ENCODE assay signal across 19 mouse cellular contexts in the genomic region with DNA sequence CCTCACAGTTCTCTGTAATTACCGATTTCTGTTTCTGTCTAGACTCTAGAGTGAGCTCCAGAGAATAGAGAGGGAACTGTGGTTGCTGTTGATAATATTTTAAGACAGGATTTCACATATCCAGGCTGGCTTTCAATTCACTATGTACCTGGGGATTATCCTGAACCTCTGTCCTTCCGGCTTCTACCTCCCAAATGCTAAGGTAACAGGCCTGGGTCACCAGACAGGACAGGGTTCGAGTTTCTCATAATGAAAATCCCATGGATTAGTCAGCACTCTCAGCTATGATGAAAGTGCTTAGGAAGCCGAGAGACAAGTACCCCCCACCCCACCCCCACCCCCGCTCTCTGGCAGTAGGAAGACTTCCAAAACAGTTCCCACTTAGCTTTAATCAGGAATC. TPM values are rescaled to one million over a fixed set of nuclear protein-coding genes. Genes with fewer than 3 reads are reported as not detected.
DNase-seq lines count a peak whose midpoint lies in the region; ATAC-seq and TF ChIP-seq lines count a peak whose summit lies in the region.
"Had no signal": no experiment of that assay in that cellular context is flagged by ENCODE, and none has a peak within 500 bp of the region (broad histone marks: within the 10 kb centered on the region; RNA-seq: fewer than 3 reads in every experiment).

No protein-coding gene starts in this region.

- peak overlapping the region; percentile 71 for H3K27ac ChIP-seq in lung, embryonic 14.5 days (ENCODE audit: low read depth)
- no peak overlapping the region for H3K27ac ChIP-seq in embryonic facial prominence, embryonic 11.5 days (replicated peaks; ENCODE audit: low read depth, low read length)
- peak overlapping the region; percentile 77 for H3K27ac ChIP-seq in limb, embryonic 10.5 days
- no peak overlapping the region for H3K27ac ChIP-seq in midbrain, embryonic 10.5 days (replicated peaks)
- H3K27ac ChIP-seq: heart, adult 2 months; hindbrain, embryonic 10.5 days; hindbrain, embryonic 14.5 days had no signal

- no peak for ATAC-seq in lung, embryonic 14.5 days (ENCODE audit: insufficient read depth)
- ATAC-seq in embryonic facial prominence, embryonic 11.5 days (replicated peaks; ENCODE audit: insufficient number of reproducible peaks, low FRiP score, low TSS enrichment, low read depth) = no peak
- ATAC-seq: activated CD4-positive, CD25-positive, alpha-beta regulatory T cell, adult 4 months; forebrain, embryonic 14.5 days; Patski had no signal

- no peak overlapping the region for H3K4me3 ChIP-seq in lung, embryonic 14.5 days (ENCODE audit: low read depth, low read length)
- no peak overlapping the region for H3K4me3 ChIP-seq in lung, adult 2 months (replicated peaks; ENCODE audit: extremely low read depth, low read depth, low read length)
- H3K4me3 ChIP-seq in embryonic facial prominence, embryonic 11.5 days (ENCODE audit: low read depth, low read length) = no peak overlapping the region
- H3K4me3 ChIP-seq in limb, embryonic 10.5 days = no peak overlapping the region
- no peak overlapping the region for H3K4me3 ChIP-seq in midbrain, embryonic 10.5 days
- H3K4me3 ChIP-seq: heart, adult 2 months; heart, embryonic 12.5 days; hindbrain, embryonic 10.5 days had no signal

- 0 out of 2 replicates have a peak, but pooled peaks cover 5% of the 10 kb centered on the region for H3K4me1 ChIP-seq in lung, embryonic 14.5 days (ENCODE audit: insufficient read depth)
- no peaks in the 10 kb centered on the region; the same call in 1 of the 2 replicates for H3K4me1 ChIP-seq in lung, adult 2 months (ENCODE audit: control insufficient read depth, insufficient read depth, low read length)
- H3K4me1 ChIP-seq in embryonic facial prominence, embryonic 11.5 days (ENCODE audit: control insufficient read depth, insufficient read depth, low read length) = no peaks in the 10 kb centered on the region
- H3K4me1 ChIP-seq in limb, embryonic 10.5 days = peaks cover 29% of the 10 kb centered on the region
- H3K4me1 ChIP-seq in midbrain, embryonic 10.5 days = peaks cover 4% of the 10 kb centered on the region; the same call in 1 of the 2 replicates

- no peak overlapping the region for H3K9ac ChIP-seq in lung, embryonic 14.5 days
- H3K9ac ChIP-seq in embryonic facial prominence, embryonic 11.5 days (replicated peaks; ENCODE audit: low read length) = no peak overlapping the region
- H3K9ac ChIP-seq: heart, embryonic 12.5 days; hindbrain, embryonic 14.5 days had no signal

- WGBS in lung, embryonic 14.5 days = 56% methylated on average over 5 of the region's 5 CpGs
- 64% methylated on average over 5 of the region's 5 CpGs for WGBS in lung, adult 2 months
- 49% methylated on average over 5 of the region's 5 CpGs for WGBS in embryonic facial prominence, embryonic 11.5 days
- 65% methylated on average over 5 of the region's 5 CpGs for WGBS in limb, embryonic 10.5 days
- 82% methylated on average over 5 of the region's 5 CpGs for WGBS in midbrain, embryonic 10.5 days

- H3K27me3 ChIP-seq in lung, embryonic 14.5 days (ENCODE audit: insufficient read depth, low read length) = no peaks in the 10 kb centered on the region
- no peaks in the 10 kb centered on the region for H3K27me3 ChIP-seq in embryonic facial prominence, embryonic 11.5 days (ENCODE audit: control insufficient read depth, insufficient read depth, low read length)
- H3K27me3 ChIP-seq in limb, embryonic 10.5 days (ENCODE audit: low read depth, poor library complexity, severe bottlenecking) = no peaks in the 10 kb centered on the region
- no peaks in the 10 kb centered on the region for H3K27me3 ChIP-seq in midbrain, embryonic 10.5 days (ENCODE audit: low read depth, poor library complexity, severe bottlenecking)
- H3K27me3 ChIP-seq: heart, embryonic 12.5 days; Patski had no signal

- DNase-seq in lung, embryonic 14.5 days = no peak
- no peak for DNase-seq in lung, adult 2 months
- peak; percentile 37 for DNase-seq in embryonic facial prominence, embryonic 11.5 days (ENCODE audit: low spot score)
- DNase-seq in limb, embryonic 10.5 days (ENCODE audit: low spot score) = no peak
- no peak for DNase-seq in midbrain, embryonic 10.5 days (ENCODE audit: low spot score)
- DNase-seq in cerebellum, postnatal 14 days = no peak
- no peak for DNase-seq in frontal cortex, postnatal 25 days (ENCODE audit: low spot score in 2 of 2)
- DNase-seq: adrenal gland, postnatal 14 days; cerebellum, adult 11-12 months; cerebellum, adult 9-10 months; cerebellum, postnatal 36 days; gastrocnemius, postnatal 10 days; heart, adult 2 months had no signal

- H3K4me2 ChIP-seq in lung, embryonic 14.5 days = no peak overlapping the region
- H3K4me2 ChIP-seq in embryonic facial prominence, embryonic 11.5 days (ENCODE audit: low read depth, low read length) = no peak overlapping the region
- H3K4me2 ChIP-seq: heart, embryonic 12.5 days; hindbrain, embryonic 14.5 days had no signal

- no peak for TF ChIP-seq POLR2A in lung, adult 2 months (IDR thresholded peaks at IDR 0.05; ENCODE audit: borderline replicate concordance, extremely low read depth, low read depth, low read length)

- TF ChIP-seq CTCF in lung, embryonic 14.5 days (IDR thresholded peaks at IDR 0.05; ENCODE audit: low read depth) = no peak
- TF ChIP-seq CTCF in lung, adult 2 months (IDR thresholded peaks at IDR 0.05; ENCODE audit: insufficient read depth, low read length) = no peak

- no peaks in the 10 kb centered on the region for H3K9me3 ChIP-seq in lung, embryonic 14.5 days (ENCODE audit: low read depth, low read length)
- H3K9me3 ChIP-seq in embryonic facial prominence, embryonic 11.5 days (replicated peaks; ENCODE audit: control insufficient read depth, low read length) = no peaks in the 10 kb centered on the region
- H3K9me3 ChIP-seq in limb, embryonic 10.5 days (replicated peaks) = no peaks in the 10 kb centered on the region
- H3K9me3 ChIP-seq in midbrain, embryonic 10.5 days (replicated peaks) = no peaks in the 10 kb centered on the region
- H3K9me3 ChIP-seq: hindbrain, embryonic 10.5 days had no signal

- H3K36me3 ChIP-seq in lung, embryonic 14.5 days (ENCODE audit: insufficient read depth) = no peaks in the 10 kb centered on the region
- no peaks in the 10 kb centered on the region for H3K36me3 ChIP-seq in embryonic facial prominence, embryonic 11.5 days (replicated peaks; ENCODE audit: control insufficient read depth, insufficient read depth, low read depth, low read length)
- H3K36me3 ChIP-seq in limb, embryonic 10.5 days = no peaks in the 10 kb centered on the region
- no peaks in the 10 kb centered on the region for H3K36me3 ChIP-seq in midbrain, embryonic 10.5 days
- H3K36me3 ChIP-seq: heart, embryonic 12.5 days; hindbrain, embryonic 10.5 days had no signal

RNA-seq across cellular contexts. Expression of gene Birc3, which starts 30.8 kb away (rescaled TPM):
- polyA plus RNA-seq in lung, embryonic 14.5 days (2014; fragmentation: Nextera tagmentation; extraction: Ambion mirVana) = 5.6 and 7.9 TPM in 2 replicates
- 18.4 and 25.6 TPM in 2 replicates for polyA plus RNA-seq in lung, adult 2 months (2012; rRNA removed)
- 6.5 and 8.6 TPM in 2 replicates for polyA plus RNA-seq in embryonic facial prominence, embryonic 11.5 days (2014; fragmentation: Nextera tagmentation; extraction: Ambion mirVana)
- 7.4 and 8.2 TPM in 2 replicates for polyA plus RNA-seq in limb, embryonic 10.5 days (2016; fragmentation: Nextera tagmentation; extraction: Ambion mirVana)
- polyA plus RNA-seq in midbrain, embryonic 10.5 days (2016; fragmentation: Nextera tagmentation; extraction: Ambion mirVana) = 2.7 and 3.4 TPM in 2 replicates

Comparison
In these comparisons a context has a peak if more than half of its experiments do, and no peak if none do; other contexts are left out.
1. H3K27ac ChIP-seq: peak in lung, embryonic 14.5 days (single experiment) and limb, embryonic 10.5 days (single experiment); none in embryonic facial prominence, embryonic 11.5 days (single experiment) and midbrain, embryonic 10.5 days (single experiment).